In the genomic region with DNA sequence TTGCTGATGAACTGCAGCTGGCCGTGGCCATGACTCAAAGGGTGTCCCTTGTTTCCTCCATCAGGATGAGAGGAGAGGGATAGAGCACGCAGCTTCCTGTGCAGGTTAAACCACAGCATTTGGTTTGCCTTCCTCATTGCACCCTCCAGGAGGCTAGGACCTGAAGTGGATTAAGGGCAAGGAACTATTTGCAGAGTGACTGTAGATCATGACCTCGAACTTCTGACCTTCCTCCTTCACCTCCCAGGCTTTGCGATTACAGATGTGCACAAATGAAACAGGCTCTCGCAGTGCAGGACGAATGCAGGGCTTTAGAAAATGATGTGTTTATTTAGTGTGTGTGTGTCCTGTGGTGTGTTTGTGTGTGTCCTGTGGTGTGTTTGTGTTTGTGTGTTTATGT, we compare ENCODE assay signal across 24 mouse cellular contexts. TPM values are rescaled to one million over a fixed set of nuclear protein-coding genes. Genes with fewer than 3 reads are reported as not detected.
DNase-seq lines count a peak whose midpoint lies in the region; ATAC-seq and TF ChIP-seq lines count a peak whose summit lies in the region.
"Had no signal": no experiment of that assay in that cellular context is flagged by ENCODE, and none has a peak within 500 bp of the region (broad histone marks: within the 10 kb centered on the region; RNA-seq: fewer than 3 reads in every experiment).

No protein-coding gene starts in this region.

- no peak for TF ChIP-seq EP300 in stomach, postnatal 0 days (optimal IDR thresholded peaks at IDR 0.05)

- peaks cover 2% of the 10 kb centered on the region; the same call in 1 of the 2 replicates for H3K4me1 ChIP-seq in stomach, postnatal 0 days (replicated peaks; ENCODE audit: control insufficient read depth, insufficient read depth)
- 0 out of 2 replicates have a peak, but pooled peaks cover 5% of the 10 kb centered on the region for H3K4me1 ChIP-seq in liver, embryonic 12.5 days

- DNase-seq in gastrocnemius, adult 2 months, result no peak
- DNase-seq in gastrocnemius, postnatal 10 days, result no peak
- peak; percentile 27 for DNase-seq in 416B (ENCODE audit: low read depth)
- peak; percentile 18 for DNase-seq in NIH3T3 (ENCODE audit: low read depth)
- DNase-seq in stomach, postnatal 0 days (ENCODE audit: low spot score), result no peak
- DNase-seq: adrenal gland, postnatal 10 days; adrenal gland, postnatal 25 days; B cell, adult 2 months; cerebellum, adult 11 months; cerebellum, adult 18-20 months; cerebellum, adult 8-10 months; cerebellum, adult 9-11 months; cerebellum, postnatal 14 days; cerebellum, postnatal 36 days had no signal

- H3K9ac ChIP-seq in stomach, postnatal 0 days (ENCODE audit: low read length), result no peak overlapping the region
- no peak overlapping the region for H3K9ac ChIP-seq in liver, embryonic 12.5 days
- H3K9ac ChIP-seq: embryonic facial prominence, embryonic 13.5 days; embryonic facial prominence, embryonic 15.5 days; forebrain, embryonic 12.5 days had no signal

- H3K36me3 ChIP-seq in stomach, postnatal 0 days (ENCODE audit: control insufficient read depth, insufficient read depth, low read length), result no peaks in the 10 kb centered on the region
- H3K36me3 ChIP-seq in liver, embryonic 12.5 days, result no peaks in the 10 kb centered on the region
- H3K36me3 ChIP-seq: embryonic facial prominence, embryonic 13.5 days; embryonic facial prominence, embryonic 15.5 days; forebrain, embryonic 10.5 days; forebrain, embryonic 12.5 days; G1E had no signal

- peak overlapping the region; percentile 3; the same call in 1 of the 2 replicates for H3K27ac ChIP-seq in gastrocnemius, adult 2 months
- H3K27ac ChIP-seq in stomach, postnatal 0 days (replicated peaks), result no peak overlapping the region
- H3K27ac ChIP-seq in liver, embryonic 12.5 days, result no peak overlapping the region
- H3K27ac ChIP-seq: embryonic facial prominence, embryonic 13.5 days; embryonic facial prominence, embryonic 15.5 days; forebrain, embryonic 12.5 days had no signal

- no peak overlapping the region for H3K4me3 ChIP-seq in gastrocnemius, adult 2 months
- no peak overlapping the region for H3K4me3 ChIP-seq in stomach, postnatal 0 days (ENCODE audit: low read depth, low read length)
- H3K4me3 ChIP-seq in liver, embryonic 12.5 days, result no peak overlapping the region
- H3K4me3 ChIP-seq: embryonic facial prominence, embryonic 13.5 days; embryonic facial prominence, embryonic 15.5 days; forebrain, embryonic 10.5 days; forebrain, embryonic 12.5 days had no signal

- intact Hi-C loops in gastrocnemius, adult 2 months (cut with DNase I), result no loop called here

- no peak for ATAC-seq in stomach, postnatal 0 days (ENCODE audit: low FRiP score, low TSS enrichment)
- ATAC-seq in liver, embryonic 12.5 days, result no peak
- ATAC-seq: CD4-positive, CD25-positive, alpha-beta regulatory T cell, adult 4 months; forebrain, embryonic 14.5 days; forebrain, embryonic 16.5 days had no signal

- WGBS in stomach, postnatal 0 days, result 46% methylated on average over 6 of the region's 6 CpGs
- 46% methylated on average over 6 of the region's 6 CpGs for WGBS in liver, embryonic 12.5 days (ENCODE audit: insufficient replicate concordance)

- no peaks in the 10 kb centered on the region for H3K9me3 ChIP-seq in stomach, postnatal 0 days (ENCODE audit: control insufficient read depth, low read length)
- H3K9me3 ChIP-seq in liver, embryonic 12.5 days (replicated peaks), result no peaks in the 10 kb centered on the region
- H3K9me3 ChIP-seq: embryonic facial prominence, embryonic 13.5 days; embryonic facial prominence, embryonic 15.5 days; forebrain, embryonic 10.5 days; forebrain, embryonic 12.5 days; G1E had no signal

- no peak overlapping the region for H3K4me2 ChIP-seq in stomach, postnatal 0 days (replicated peaks; ENCODE audit: low read depth)
- no peak overlapping the region for H3K4me2 ChIP-seq in liver, embryonic 12.5 days
- H3K4me2 ChIP-seq: embryonic facial prominence, embryonic 13.5 days; embryonic facial prominence, embryonic 15.5 days; forebrain, embryonic 12.5 days had no signal

- no peaks in the 10 kb centered on the region for H3K27me3 ChIP-seq in stomach, postnatal 0 days (ENCODE audit: control insufficient read depth, insufficient read depth, low read length)
- H3K27me3 ChIP-seq in liver, embryonic 12.5 days (replicated peaks), result no peaks in the 10 kb centered on the region; the same call in 1 of the 2 replicates
- H3K27me3 ChIP-seq: CH12.LX; embryonic facial prominence, embryonic 13.5 days; embryonic facial prominence, embryonic 15.5 days; forebrain, embryonic 12.5 days had no signal

- no peak for TF ChIP-seq CTCF in gastrocnemius, adult 2 months (IDR thresholded peaks at IDR 0.05)
- no peak for TF ChIP-seq CTCF in stomach, postnatal 0 days (IDR thresholded peaks at IDR 0.05; ENCODE audit: low read depth)

RNA-seq across cellular contexts. Expression of gene Cgnl1, which starts 57.7 kb away (rescaled TPM):
- total RNA-seq in gastrocnemius, adult 2 months (2021), result 1 to 10 TPM; 3.5 to 8.1 TPM
- total RNA-seq in gastrocnemius, postnatal 10 days (2021), result 10 to 100 TPM; 12.0 to 13.1 TPM
- 5.2 and 6.3 TPM in 2 replicates for polyA plus RNA-seq in stomach, postnatal 0 days (2015; fragmentation: Nextera tagmentation; extraction: Ambion mirVana)
- polyA plus RNA-seq in liver, embryonic 12.5 days (2016; fragmentation: Nextera tagmentation; extraction: Ambion mirVana), result 3.0 TPM in 2 replicates
- total RNA-seq: CH12.LX had no signal
- polyA plus RNA-seq: CD4-positive, CD25-positive, alpha-beta regulatory T cell, adult 4 months had no signal

Comparison
In these comparisons a context has a peak if more than half of its experiments do, and no peak if none do; other contexts are left out.
1. DNase-seq: peak in 416B (single experiment) and NIH3T3 (single experiment); none in gastrocnemius, adult 2 months (single experiment), gastrocnemius, postnatal 10 days (single experiment) and stomach, postnatal 0 days (single experiment).